Mouse (Mus musculus): ENCODE results near the gene Klhl40. TPM values are rescaled to one million over a fixed set of nuclear protein-coding genes. Genes with fewer than 3 reads are reported as not detected.

The Klhl40 gene
- polyA plus RNA-seq, 1 experiment from 2014 or later: 0.15 TPM

- no peak for DNase-seq (ENCODE audit: low spot score)
- H3K36me3 ChIP-seq: no peaks in the 10 kb centered on the region
- peaks cover 4% of the 10 kb centered on the region; the same call in 1 of the 2 replicates for H3K4me1 ChIP-seq
- H3K27me3 ChIP-seq (ENCODE audit: low read depth, poor library complexity, severe bottlenecking): no peaks in the 10 kb centered on the region
- H3K4me3 ChIP-seq: no peak overlapping the region
- no peaks in the 10 kb centered on the region for H3K9me3 ChIP-seq (replicated peaks)
- WGBS: 66% methylated on average over 7 of the region's 7 CpGs
- 0 out of 2 replicates have a peak overlapping the region, but pooled peaks have one; percentile 13 for H3K27ac ChIP-seq (replicated peaks)
Measured at GRCm38 (mm10) chr9:121819771-121820471, 42.5 kb downstream of the Klhl40 start.

GRCm38 (mm10) chr9:121820765-121821164, 43.4 kb downstream of the Klhl40 start:
- H3K27me3 ChIP-seq (ENCODE audit: low read depth, poor library complexity, severe bottlenecking): no peaks in the 10 kb centered on the region
- DNase-seq (ENCODE audit: low spot score): no peak
- H3K4me1 ChIP-seq: peaks cover 4% of the 10 kb centered on the region; the same call in 1 of the 2 replicates
- no peaks in the 10 kb centered on the region for H3K36me3 ChIP-seq
- no peak overlapping the region for H3K27ac ChIP-seq (replicated peaks)
- no peaks in the 10 kb centered on the region for H3K9me3 ChIP-seq (replicated peaks)
- H3K4me3 ChIP-seq: no peak overlapping the region
- 72% methylated on average over 5 of the region's 5 CpGs for WGBS

- Histone ChIP-seq H3K4me3 (no peak overlapping the region), H3K27me3 (ENCODE audit: low read depth, poor library complexity, severe bottlenecking) (no peaks in the 10 kb centered on the region), H3K4me1 (peaks cover 4% of the 10 kb centered on the region; the same call in 1 of the 2 replicates), H3K27ac (replicated peaks) (0 out of 2 replicates have a peak overlapping the region, but pooled peaks have one; percentile 33), H3K36me3 (no peaks in the 10 kb centered on the region), H3K9me3 (replicated peaks) (no peaks in the 10 kb centered on the region)
- WGBS: 84% methylated on average over 6 of the region's 6 CpGs
- no peak for DNase-seq (ENCODE audit: low spot score)
Measured at GRCm38 (mm10) chr9:121822585-121822991, 45.2 kb downstream of the Klhl40 start.

- 79% methylated on average over 1 of the region's 1 CpGs for WGBS
- no peaks in the 10 kb centered on the region for H3K27me3 ChIP-seq (ENCODE audit: low read depth, poor library complexity, severe bottlenecking)
- no peaks in the 10 kb centered on the region for H3K36me3 ChIP-seq
- no peak overlapping the region for H3K27ac ChIP-seq (replicated peaks)
- H3K9me3 ChIP-seq (replicated peaks): no peaks in the 10 kb centered on the region
- H3K4me1 ChIP-seq: peaks cover 4% of the 10 kb centered on the region; the same call in 1 of the 2 replicates
- no peak for DNase-seq (ENCODE audit: low spot score)
- no peak overlapping the region for H3K4me3 ChIP-seq
Measured at GRCm38 (mm10) chr9:121823051-121823450, 45.6 kb downstream of the Klhl40 start.

GRCm38 (mm10) chr9:121823991-121824390, 46.6 kb downstream of the Klhl40 start:
- Histone ChIP-seq H3K36me3 (no peaks in the 10 kb centered on the region), H3K27ac (replicated peaks) (no peak overlapping the region), H3K9me3 (replicated peaks) (no peaks in the 10 kb centered on the region), H3K4me1 (peaks cover 4% of the 10 kb centered on the region; the same call in 1 of the 2 replicates), H3K27me3 (ENCODE audit: low read depth, poor library complexity, severe bottlenecking) (no peaks in the 10 kb centered on the region), H3K4me3 (no peak overlapping the region)
- DNase-seq (ENCODE audit: low spot score): no peak
- 89% methylated on average over 7 of the region's 7 CpGs for WGBS

DNA sequence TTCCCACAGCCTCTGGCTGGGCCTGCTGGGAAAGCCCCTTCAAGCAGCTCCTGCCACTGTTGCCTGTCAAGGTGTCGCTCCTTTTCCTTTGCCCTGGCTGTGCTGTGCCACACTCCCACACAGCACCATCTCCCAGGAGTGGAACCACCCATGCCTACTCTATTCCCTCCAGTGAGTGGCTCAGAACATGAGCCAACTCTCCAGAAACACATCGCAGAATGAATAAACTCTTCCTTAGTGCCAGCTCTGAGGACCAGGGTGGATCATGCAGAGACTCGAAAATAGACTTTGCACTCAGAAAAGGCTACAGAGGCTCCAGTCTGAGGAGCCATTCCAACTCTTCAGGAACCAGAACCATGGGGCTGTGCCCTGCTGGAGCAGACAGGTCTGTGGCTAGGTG, 48.9 kb downstream of the Klhl40 start:
- H3K36me3 ChIP-seq: no peaks in the 10 kb centered on the region
- H3K4me1 ChIP-seq: peaks cover 4% of the 10 kb centered on the region; the same call in 1 of the 2 replicates
- whole genome bisulfite sequencing: 95% methylated on average over 3 of the region's 3 CpGs
- H3K4me3 ChIP-seq: no peak overlapping the region
- H3K27ac ChIP-seq (replicated peaks): no peak overlapping the region
- DNase-seq (ENCODE audit: low spot score): no peak
- no peaks in the 10 kb centered on the region for H3K9me3 ChIP-seq (replicated peaks)
- no peaks in the 10 kb centered on the region for H3K27me3 ChIP-seq (ENCODE audit: low read depth, poor library complexity, severe bottlenecking)

- no peak for DNase-seq (ENCODE audit: low spot score)
Measured at GRCm38 (mm10) chr9:121828314-121828713, 50.9 kb downstream of the Klhl40 start.

GRCm38 (mm10) chr9:121829270-121829992, 52.0 kb downstream of the Klhl40 start:
- Histone ChIP-seq H3K4me1 (no peaks in the 10 kb centered on the region), H3K27ac (replicated peaks) (no peak overlapping the region), H3K27me3 (ENCODE audit: low read depth, poor library complexity, severe bottlenecking) (no peaks in the 10 kb centered on the region), H3K36me3 (no peaks in the 10 kb centered on the region), H3K4me3 (no peak overlapping the region), H3K9me3 (replicated peaks) (no peaks in the 10 kb centered on the region)
- 76% methylated on average over 7 of the region's 7 CpGs for WGBS
- no peak for DNase-seq (ENCODE audit: low spot score)

More at GRCm38 (mm10) chr9:121828314-121828713, 50.9 kb downstream of the Klhl40 start:
- no peak overlapping the region for H3K4me3 ChIP-seq
- no peaks in the 10 kb centered on the region for H3K4me1 ChIP-seq
- H3K27ac ChIP-seq (replicated peaks): no peak overlapping the region
- WGBS: 80% methylated on average over 6 of the region's 6 CpGs
- no peaks in the 10 kb centered on the region for H3K36me3 ChIP-seq
- no peaks in the 10 kb centered on the region for H3K9me3 ChIP-seq (replicated peaks)
- H3K27me3 ChIP-seq (ENCODE audit: low read depth, poor library complexity, severe bottlenecking): no peaks in the 10 kb centered on the region

- H3K36me3 ChIP-seq: no peaks in the 10 kb centered on the region
- WGBS: 88% methylated on average over 6 of the region's 6 CpGs
- no peak for DNase-seq (ENCODE audit: low spot score)
- H3K27me3 ChIP-seq (ENCODE audit: low read depth, poor library complexity, severe bottlenecking): no peaks in the 10 kb centered on the region
- H3K9me3 ChIP-seq (replicated peaks): peaks cover 3% of the 10 kb centered on the region
- no peaks in the 10 kb centered on the region for H3K4me1 ChIP-seq
- no peak overlapping the region for H3K27ac ChIP-seq (replicated peaks)
- H3K4me3 ChIP-seq: no peak overlapping the region
Measured at GRCm38 (mm10) chr9:121830243-121830955, 53.0 kb downstream of the Klhl40 start.

DNA sequence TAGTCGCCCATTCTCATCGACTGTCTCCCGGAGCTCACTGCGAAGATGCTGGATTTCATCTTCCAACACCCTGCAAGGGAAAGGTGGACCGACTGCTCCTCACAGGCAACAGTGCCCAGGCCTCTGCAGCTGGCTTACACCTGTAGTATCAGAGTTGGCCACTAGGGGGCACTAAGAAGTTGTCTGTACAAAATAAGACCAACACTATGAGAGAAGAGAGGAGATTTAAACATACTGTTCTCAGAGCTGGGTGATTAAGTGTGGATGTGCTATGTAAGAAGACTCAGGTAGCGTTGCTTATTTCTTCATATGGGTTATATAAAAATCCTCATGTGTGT, 53.5 kb downstream of the Klhl40 start:
- Histone ChIP-seq H3K9me3 (replicated peaks) (peaks cover 9% of the 10 kb centered on the region), H3K27ac (replicated peaks) (no peak overlapping the region), H3K4me3 (no peak overlapping the region), H3K4me1 (no peaks in the 10 kb centered on the region), H3K36me3 (no peaks in the 10 kb centered on the region), H3K27me3 (ENCODE audit: low read depth, poor library complexity, severe bottlenecking) (no peaks in the 10 kb centered on the region)
- DNase-seq (ENCODE audit: low spot score): peak; percentile 78
- 35% methylated on average over 6 of the region's 6 CpGs for WGBS
